ENCODE assay signal across 9 mouse cellular contexts in genomic region chr14:103694295-103694694, GRCm38 (mm10). TPM values are rescaled to one million over a fixed set of nuclear protein-coding genes. Genes with fewer than 3 reads are reported as not detected.
DNase-seq lines count a peak whose midpoint lies in the region; ATAC-seq and TF ChIP-seq lines count a peak whose summit lies in the region.
"Had no signal": no experiment of that assay in that cellular context is flagged by ENCODE, and none has a peak within 500 bp of the region (broad histone marks: within the 10 kb centered on the region; RNA-seq: fewer than 3 reads in every experiment).

No protein-coding gene starts in this region.

- no peak overlapping the region for H3K27ac ChIP-seq in heart, postnatal 0 days (ENCODE audit: low read depth)
- no peak overlapping the region for H3K27ac ChIP-seq in heart, embryonic 10.5 days
- no peak overlapping the region for H3K27ac ChIP-seq in embryonic facial prominence, embryonic 10.5 days (replicated peaks)
- no peak overlapping the region for H3K27ac ChIP-seq in kidney, adult 2 months (ENCODE audit: insufficient read depth, low read depth, low read length)
- H3K27ac ChIP-seq in spleen, adult 2 months (ENCODE audit: insufficient read depth, low read length), result no peak overlapping the region
- H3K27ac ChIP-seq: liver, embryonic 15.5 days had no signal

- no peaks in the 10 kb centered on the region for H3K9me3 ChIP-seq in heart, postnatal 0 days (replicated peaks; ENCODE audit: control insufficient read depth, low read length)
- H3K9me3 ChIP-seq in heart, embryonic 10.5 days, result no peaks in the 10 kb centered on the region
- H3K9me3 ChIP-seq in embryonic facial prominence, embryonic 10.5 days, result no peaks in the 10 kb centered on the region
- H3K9me3 ChIP-seq: liver, embryonic 15.5 days had no signal

- no peaks in the 10 kb centered on the region for H3K36me3 ChIP-seq in heart, postnatal 0 days (replicated peaks; ENCODE audit: control insufficient read depth, insufficient read depth, low read length)
- H3K36me3 ChIP-seq in heart, embryonic 10.5 days, result no peaks in the 10 kb centered on the region
- H3K36me3 ChIP-seq in embryonic facial prominence, embryonic 10.5 days (replicated peaks), result peaks cover 14% of the 10 kb centered on the region; the same call in 1 of the 2 replicates
- H3K36me3 ChIP-seq in kidney, adult 2 months (ENCODE audit: control insufficient read depth, insufficient read depth, low read length), result no peaks in the 10 kb centered on the region
- peaks cover 16% of the 10 kb centered on the region for H3K36me3 ChIP-seq in spleen, adult 2 months (ENCODE audit: control insufficient read depth, insufficient read depth, low read length)
- H3K36me3 ChIP-seq: liver, embryonic 15.5 days had no signal

- DNase-seq in heart, postnatal 0 days (ENCODE audit: low spot score), result peak; percentile 44
- no peak for DNase-seq in heart, embryonic 10.5 days (ENCODE audit: low spot score)
- DNase-seq in CD4-positive helper T cell, adult 2 months (ENCODE audit: low read depth, low spot score), result peak; percentile 69
- peak; percentile 55 for DNase-seq in adrenal gland, postnatal 14 days
- DNase-seq in embryonic facial prominence, embryonic 10.5 days (ENCODE audit: low spot score), result peak; percentile 46
- DNase-seq in kidney, adult 2 months, result peak; percentile 64
- DNase-seq in spleen, adult 2 months (ENCODE audit: low read depth in 1 of 2, low spot score in 2 of 2), result peak; percentile 18 to 49

- no peak overlapping the region for H3K4me2 ChIP-seq in heart, postnatal 0 days (ENCODE audit: low read depth, low read length)
- H3K4me2 ChIP-seq: liver, embryonic 15.5 days had no signal

- H3K27me3 ChIP-seq in heart, postnatal 0 days (ENCODE audit: control insufficient read depth, insufficient read depth, low read length), result no peaks in the 10 kb centered on the region
- H3K27me3 ChIP-seq in heart, embryonic 10.5 days (ENCODE audit: insufficient read depth, poor library complexity, severe bottlenecking), result no peaks in the 10 kb centered on the region; the same call in 1 of the 2 replicates
- H3K27me3 ChIP-seq in embryonic facial prominence, embryonic 10.5 days (replicated peaks; ENCODE audit: low read depth, poor library complexity, severe bottlenecking), result no peaks in the 10 kb centered on the region
- H3K27me3 ChIP-seq in kidney, adult 2 months (replicated peaks; ENCODE audit: control insufficient read depth, insufficient read depth, low read length), result no peaks in the 10 kb centered on the region
- no peaks in the 10 kb centered on the region for H3K27me3 ChIP-seq in spleen, adult 2 months (ENCODE audit: control insufficient read depth, insufficient read depth, low read length)
- H3K27me3 ChIP-seq: liver, embryonic 15.5 days had no signal

- 32% methylated on average over 1 of the region's 1 CpGs for WGBS in heart, postnatal 0 days
- 34% methylated on average over 1 of the region's 1 CpGs for WGBS in heart, embryonic 10.5 days
- WGBS in embryonic facial prominence, embryonic 10.5 days, result 41% methylated on average over 1 of the region's 1 CpGs
- WGBS in kidney, adult 2 months, result 38% methylated on average over 1 of the region's 1 CpGs
- 24% methylated on average over 1 of the region's 1 CpGs for WGBS in spleen, adult 2 months

- no peak for TF ChIP-seq EP300 in heart, postnatal 0 days (IDR thresholded peaks at IDR 0.05; ENCODE audit: low read depth)

- no peak overlapping the region for H3K9ac ChIP-seq in heart, postnatal 0 days (replicated peaks; ENCODE audit: low read depth, low read length)
- H3K9ac ChIP-seq: liver, embryonic 15.5 days had no signal

- ATAC-seq in heart, postnatal 0 days (ENCODE audit: insufficient read depth, low read depth), result no peak
- ATAC-seq in megakaryocyte-erythroid progenitor cell, adult 5-6 weeks (replicated peaks; ENCODE audit: low FRiP score, low TSS enrichment, poor library complexity, severe bottlenecking), result peak; percentile 87

- no peak for TF ChIP-seq POLR2A in kidney, adult 2 months (IDR thresholded peaks at IDR 0.05; ENCODE audit: low read depth, low read length)
- no peak for TF ChIP-seq POLR2A in spleen, adult 2 months (IDR thresholded peaks at IDR 0.05; ENCODE audit: low read depth, low read length)

- H3K4me3 ChIP-seq in heart, postnatal 0 days (ENCODE audit: low read depth, low read length), result no peak overlapping the region
- H3K4me3 ChIP-seq in heart, embryonic 10.5 days, result no peak overlapping the region
- H3K4me3 ChIP-seq in embryonic facial prominence, embryonic 10.5 days, result no peak overlapping the region
- no peak overlapping the region for H3K4me3 ChIP-seq in kidney, adult 2 months (ENCODE audit: insufficient read depth, low read depth, low read length)
- no peak overlapping the region for H3K4me3 ChIP-seq in spleen, adult 2 months (ENCODE audit: extremely low read depth, insufficient read depth, insufficient read length)
- H3K4me3 ChIP-seq: liver, embryonic 15.5 days had no signal

- no peaks in the 10 kb centered on the region for H3K4me1 ChIP-seq in heart, postnatal 0 days (ENCODE audit: control insufficient read depth, insufficient read depth)
- H3K4me1 ChIP-seq in heart, embryonic 10.5 days, result no peaks in the 10 kb centered on the region
- H3K4me1 ChIP-seq in embryonic facial prominence, embryonic 10.5 days, result no peaks in the 10 kb centered on the region
- no peaks in the 10 kb centered on the region for H3K4me1 ChIP-seq in kidney, adult 2 months (ENCODE audit: control insufficient read depth, insufficient read depth, low read length)
- no peaks in the 10 kb centered on the region for H3K4me1 ChIP-seq in spleen, adult 2 months (ENCODE audit: control insufficient read depth, insufficient read depth, insufficient read length)
- H3K4me1 ChIP-seq: liver, embryonic 15.5 days had no signal

- TF ChIP-seq CTCF in heart, postnatal 0 days (IDR thresholded peaks at IDR 0.05; ENCODE audit: low read depth), result peak; percentile 93
- TF ChIP-seq CTCF in kidney, adult 2 months (conservative IDR thresholded peaks at IDR 0.05; ENCODE audit: insufficient read depth, insufficient read length, low read depth, low read length), result peak; percentile 73
- TF ChIP-seq CTCF in spleen, adult 2 months (IDR thresholded peaks at IDR 0.05; ENCODE audit: extremely low read depth, insufficient read depth, insufficient read length, insufficient replicate concordance), result peak; percentile 64; the same call in 1 of the 2 replicates

RNA-seq across cellular contexts. Expression of gene Slain1, which starts 44.3 kb away (rescaled TPM):
- 1.9 TPM in 1 of 2 replicates, not detected in the other for total RNA-seq in heart, postnatal 0 days (2014; rRNA removed; ENCODE audit: low replicate concordance)
- polyA plus RNA-seq in heart, postnatal 0 days (2015; fragmentation: Nextera tagmentation; extraction: Ambion mirVana), result 0.16 and 0.21 TPM in 2 replicates
- 0.43 and 1.0 TPM in 2 replicates for polyA plus RNA-seq in heart, embryonic 10.5 days (2016; fragmentation: Nextera tagmentation; extraction: Ambion mirVana)
- total RNA-seq in adrenal gland, postnatal 14 days (2021), result 2.0 and 3.6 TPM in 2 replicates
- polyA plus RNA-seq in embryonic facial prominence, embryonic 10.5 days (2016; fragmentation: Nextera tagmentation; extraction: Ambion mirVana), result 3.9 and 4.1 TPM in 2 replicates
- 3.8 and 4.1 TPM in 2 replicates for polyA plus RNA-seq in kidney, adult 2 months (2012; rRNA removed)
- 2.5 and 2.9 TPM in 2 replicates for total RNA-seq in megakaryocyte-erythroid progenitor cell, adult 5-6 weeks (2014; fragmentation: Nextera tagmentation)
- total RNA-seq in megakaryocyte-erythroid progenitor cell, adult 5-6 weeks (2017), result 2.2 and 7.1 TPM in 2 replicates
- polyA plus RNA-seq in spleen, adult 2 months (2012; rRNA removed), result 15.0 and 23.2 TPM in 2 replicates
